Mouse (Mus musculus) heart, adult 2 months (tissue): Measurements from ENCODE around the gene Lgals4. TPM values are rescaled to one million over a fixed set of nuclear protein-coding genes. Genes with fewer than 3 reads are reported as not detected.

ENCODE experiments used
- DNase-seq, 2 experiments: peaks; one replicate each; pipeline ENCODE4 v3.0.0; 2021
- H3K27ac ChIP-seq: fragments of 200-600 bp; 2 replicates; pipeline ENCODE4 v1.8.1; 2022
- H3K27me3 ChIP-seq: fragments of 200-500 bp; 2 replicates; pipeline ENCODE4 v1.6.1; 2012; ENCODE audit warnings: mild to moderate bottlenecking, low read length, inconsistent platforms, mixed read lengths; ENCODE audit not compliant: control insufficient read depth, insufficient read depth
- H3K36me3 ChIP-seq: fragments of 200-500 bp; 2 replicates; pipeline ENCODE4 v1.6.1; 2012; ENCODE audit warnings: low read length, inconsistent platforms; ENCODE audit not compliant: control insufficient read depth, insufficient read depth
- H3K4me1 ChIP-seq: fragments of 200-500 bp; 2 replicates; pipeline ENCODE4 v1.6.1; 2011; ENCODE audit warnings: low read length; ENCODE audit not compliant: control insufficient read depth, insufficient read depth
- H3K4me3 ChIP-seq: fragments of 200-600 bp; 2 replicates; pipeline ENCODE4 v1.8.1; 2022
- H3K79me2 ChIP-seq: fragments of 200-500 bp; replicated peaks from 2 replicates; pipeline ENCODE4 v1.6.1; 2012; ENCODE audit warnings: mild to moderate bottlenecking, inconsistent platforms, low read length, moderate library complexity, mixed read lengths; ENCODE audit not compliant: control insufficient read depth, insufficient read depth
- H3K9ac ChIP-seq: fragments of 200-500 bp; 2 replicates; pipeline ENCODE4 v1.6.1; 2012; ENCODE audit warnings: low read depth, mild to moderate bottlenecking, control low read depth, inconsistent platforms, low read length, mixed read lengths
- CTCF ChIP-seq: fragments of 200-600 bp; IDR thresholded peaks from 2 replicates; pipeline ENCODE4 v1.8.1; 2022; ENCODE audit warnings: antibody characterized with exemption, mild to moderate bottlenecking, moderate library complexity
- EP300 ChIP-seq: fragments of 200-500 bp; IDR thresholded peaks from 2 replicates; pipeline ENCODE4 v1.6.1; 2011; ENCODE audit warnings: low read depth, low read length, control low read depth; ENCODE audit not compliant: insufficient read depth
- POLR2A ChIP-seq: fragments of 200-500 bp; IDR thresholded peaks from 2 replicates; pipeline ENCODE4 v1.6.1; 2011; ENCODE audit warnings: mild to moderate bottlenecking, low read depth, low read length, control low read depth; ENCODE audit not compliant: insufficient read depth
- WGBS: fragments of 180-500 bp; shearing (Covaris S2); methylation state at CpG from one replicate; pipeline ENCODE4 v1.1.7; 2018; 5-methylcytosine and 5-hydroxymethylcytosine counted together
- intact Hi-C: fragments of 180-260 bp; cut with DNase I; formaldehyde crosslinking; loops from one replicate; pipeline ENCODE4 v1.15.1; 2025
- polyA plus RNA-seq: library from polyadenylated mRNA; depleted of rRNA; stranded (reverse); fragments of >200 nt; gene quantifications from 2 replicates; pipeline ENCODE4 v1.2.3, GENCODE M21; 2012
- total RNA-seq, 2 experiments: library from RNA; stranded (reverse); gene quantifications; 2 replicates each; pipeline ENCODE4 v1.2.3; 2021

Lgals4 gene
- total and polyA plus RNA-seq, 3 experiments, result 18.5 to 63.6 (median 27.6) TPM

DNA sequence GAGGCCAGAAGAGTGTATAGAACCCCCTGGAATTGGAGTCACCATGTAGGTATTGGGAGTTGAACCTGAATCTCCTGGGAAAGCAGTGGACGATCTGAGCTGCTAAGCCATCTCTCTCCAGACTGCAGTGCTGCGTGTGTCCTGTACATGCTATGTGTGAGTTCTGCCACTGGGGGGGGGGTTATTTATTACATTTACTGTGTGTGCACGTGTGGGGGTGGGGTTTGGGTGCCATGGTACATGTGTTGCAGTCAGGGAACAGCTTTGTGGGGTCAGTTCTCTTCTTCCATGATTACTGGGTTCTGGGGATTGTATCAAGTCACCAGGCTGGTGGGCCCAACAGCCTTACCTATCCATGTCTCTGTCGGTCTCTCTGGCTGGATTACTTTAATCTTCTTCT lies 26.8 kb upstream of the Lgals4 start:
- Histone ChIP-seq H3K79me2 (no peaks in the 10 kb centered on the region), H3K9ac (no peak overlapping the region), H3K36me3 (peaks cover under 1% of the 10 kb centered on the region; the same call in 1 of the 2 replicates), H3K4me3 (no peak overlapping the region), H3K27ac (peak overlapping the region; percentile 15; the same call in 1 of the 2 replicates), H3K4me1 (peaks cover 16% of the 10 kb centered on the region), H3K27me3 (no peaks in the 10 kb centered on the region)
- TF ChIP-seq POLR2A (no peak), EP300 (no peak), CTCF (peak; percentile 20; the same call in 1 of the 2 replicates)
- 50% methylated on average over 4 of the region's 4 CpGs for WGBS
- intact Hi-C loops, result no loop called here
- no peak for DNase-seq

DNA sequence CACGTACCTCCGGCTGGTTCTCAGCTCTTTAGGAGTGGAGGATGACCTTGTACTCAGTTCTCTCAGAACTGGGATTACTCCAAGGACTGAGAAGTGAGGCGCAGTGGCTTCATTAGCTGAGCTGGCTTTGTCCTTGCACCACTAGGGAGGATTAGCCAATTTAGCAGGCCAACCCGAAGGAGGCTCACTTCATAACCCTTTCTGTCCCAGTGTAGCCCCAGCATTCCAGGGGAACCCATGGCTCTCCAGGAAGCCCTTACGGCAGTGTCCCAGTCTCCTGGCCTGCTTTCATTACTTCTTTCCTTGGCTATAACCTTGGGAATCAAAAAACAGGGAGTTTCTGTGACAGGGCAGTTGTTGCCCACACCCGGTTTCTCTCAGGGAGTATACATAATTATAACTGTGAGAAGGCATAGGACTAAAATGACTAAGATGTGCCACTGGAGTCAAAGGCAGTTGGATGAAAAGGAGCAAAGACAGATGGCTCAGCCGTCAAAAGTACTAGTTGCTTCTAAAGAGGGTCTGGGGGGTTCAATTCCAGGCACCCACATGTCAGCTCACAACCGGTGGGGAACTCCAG lies 25.9 kb upstream of the Lgals4 start:
- H3K79me2 ChIP-seq, result no peaks in the 10 kb centered on the region
- peaks cover 5% of the 10 kb centered on the region for H3K36me3 ChIP-seq
- H3K27ac ChIP-seq, result peak overlapping the region; percentile 99
- no peaks in the 10 kb centered on the region for H3K27me3 ChIP-seq
- H3K9ac ChIP-seq, result peak overlapping the region; percentile 94
- no peak for TF ChIP-seq CTCF
- 0 out of 2 replicates have a peak, but pooled peaks have one; percentile 12 for TF ChIP-seq EP300
- TF ChIP-seq POLR2A, result peak; percentile 41; the same call in 1 of the 2 replicates
- peaks cover 13% of the 10 kb centered on the region for H3K4me1 ChIP-seq
- 23% methylated on average over 6 of the region's 8 CpGs for WGBS
- intact Hi-C loops, result no loop called here
- H3K4me3 ChIP-seq, result peak overlapping the region; percentile 93
- peak in 1 of 2 experiments; percentile 63 for DNase-seq

DNA sequence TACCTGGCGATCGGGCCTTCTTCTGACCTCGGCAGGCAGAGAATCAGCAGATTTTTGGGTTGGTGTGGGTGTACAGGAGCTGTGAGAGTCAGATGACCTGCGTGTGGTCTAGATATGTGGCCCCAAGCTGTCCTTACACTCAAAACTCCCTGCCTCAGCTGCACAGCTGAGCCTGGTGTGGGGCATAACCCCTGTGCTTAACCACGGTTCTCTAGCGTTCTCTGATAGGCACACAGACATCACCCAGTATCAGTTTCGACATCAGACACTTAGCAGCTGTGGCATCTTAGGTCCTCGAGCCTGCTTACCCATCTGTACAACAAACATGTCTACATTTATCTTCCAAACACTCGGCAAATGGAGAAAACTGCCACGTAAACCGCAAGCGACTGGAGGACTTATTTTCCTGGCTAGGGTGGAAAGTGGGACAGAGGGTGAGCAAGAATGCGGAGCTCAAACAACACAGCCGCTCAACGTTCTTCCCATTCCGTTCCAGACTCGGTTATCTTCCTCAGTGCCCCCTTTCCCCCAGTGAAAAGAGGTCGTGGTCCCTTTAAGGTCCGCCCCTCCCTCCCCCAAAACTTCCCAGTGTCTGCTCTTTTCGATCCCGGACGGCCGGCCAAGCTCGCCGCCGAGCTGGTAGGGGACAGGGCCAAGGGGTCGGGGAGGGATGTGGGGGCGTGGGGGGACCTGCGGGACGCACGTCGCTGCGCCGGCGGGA lies 25.3 kb upstream of the Lgals4 start, which contains the start of gene Hnrnpl:
Gene Hnrnpl, plus strand, starts transcription at position 321 of the 721 bp plus-strand sequence.
- Histone ChIP-seq H3K4me1 (peaks cover 13% of the 10 kb centered on the region), H3K79me2 (no peaks in the 10 kb centered on the region), H3K4me3 (peak within 1 kb of the TSS; percentile 93), H3K27ac (peak within 1 kb of the TSS; percentile 99), H3K9ac (peak within 1 kb of the TSS; percentile 94), H3K36me3 (peaks cover 10% of the 10 kb centered on the region), H3K27me3 (no peaks in the 10 kb centered on the region)
- DNase-seq, result peak in 1 of 2 experiments; percentile 60
- 3% methylated on average over 35 of the region's 35 CpGs for WGBS
- intact Hi-C loops, result no loop called here
- TF ChIP-seq CTCF, result no peak
- peak; percentile 46; the same call in 1 of the 2 replicates for TF ChIP-seq POLR2A
- TF ChIP-seq EP300, result peak; percentile 41; the same call in 1 of the 2 replicates

DNA sequence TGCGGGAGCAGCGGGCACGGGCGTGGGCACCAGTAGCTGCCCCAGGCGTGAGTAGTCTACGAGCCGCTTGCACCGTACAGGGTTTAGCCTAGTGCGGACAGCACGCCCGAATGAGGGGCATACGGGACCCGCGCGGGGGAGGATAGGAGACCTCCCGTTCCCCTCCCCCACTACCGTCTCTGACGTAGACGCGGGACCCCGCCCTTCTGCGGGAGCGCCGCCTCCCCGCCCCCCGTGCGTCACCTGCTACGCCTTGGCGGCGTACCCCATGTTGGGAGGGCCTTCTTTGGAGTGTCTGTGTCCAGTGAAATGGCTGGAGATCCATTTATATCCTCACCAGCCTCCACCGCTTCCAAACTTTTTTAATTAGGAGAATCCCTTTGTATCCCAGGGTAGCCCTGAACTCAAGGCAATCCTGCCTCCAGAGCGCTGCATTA lies 24.7 kb upstream of the Lgals4 start:
- no peaks in the 10 kb centered on the region for H3K27me3 ChIP-seq
- H3K9ac ChIP-seq, result peak overlapping the region; percentile 94
- peak overlapping the region; percentile 99 for H3K27ac ChIP-seq
- peak; percentile 63; the same call in 1 of the 2 replicates for TF ChIP-seq EP300
- peak; percentile 94 for TF ChIP-seq POLR2A
- TF ChIP-seq CTCF, result no peak
- H3K4me1 ChIP-seq, result peaks cover 15% of the 10 kb centered on the region
- H3K4me3 ChIP-seq, result peak overlapping the region; percentile 93
- DNase-seq, result peak; percentile 96 to 98
- intact Hi-C loops, result no loop called here
- no peaks in the 10 kb centered on the region for H3K79me2 ChIP-seq
- H3K36me3 ChIP-seq, result peaks cover 16% of the 10 kb centered on the region
- WGBS, result under 1% methylated on average over 32 of the region's 32 CpGs

- Histone ChIP-seq H3K27ac (peak overlapping the region; percentile 99), H3K4me1 (peaks cover 15% of the 10 kb centered on the region), H3K36me3 (peaks cover 22% of the 10 kb centered on the region), H3K79me2 (no peaks in the 10 kb centered on the region), H3K27me3 (no peaks in the 10 kb centered on the region), H3K9ac (peak overlapping the region; percentile 65), H3K4me3 (peak overlapping the region; percentile 93)
- intact Hi-C loops, result loop anchor here (5.0 kb wide), 1 partner anchor 427 kb away; the partner anchor contains the start of gene Zfp36
- WGBS, result 0% methylated on average over 35 of the region's 35 CpGs
- TF ChIP-seq CTCF (no peak; the same call in 1 of the 2 replicates), POLR2A (no peak; the same call in 1 of the 2 replicates), EP300 (no peak)
- DNase-seq, result peak; percentile 74 to 76
Measured at GRCm38 (mm10) chr7:28809401-28810089, 24.1 kb upstream of the Lgals4 start.
